Mouse (Mus musculus) heart, postnatal 4 days (tissue): ENCODE data around the gene Gpt2. TPM values are rescaled to one million over a fixed set of nuclear protein-coding genes. Genes with fewer than 3 reads are reported as not detected.

ENCODE experiments used
- DNase-seq: peaks from one replicate; pipeline ENCODE4 v3.0.0; 2021
- total RNA-seq, 2 experiments: library from RNA; stranded (reverse); gene quantifications; 2 replicates each; pipeline ENCODE4 v1.2.3; 2021

Gene Gpt2
- total RNA-seq, 2 experiments from 2014 or later = 8.5 to 9.2 TPM

DNA sequence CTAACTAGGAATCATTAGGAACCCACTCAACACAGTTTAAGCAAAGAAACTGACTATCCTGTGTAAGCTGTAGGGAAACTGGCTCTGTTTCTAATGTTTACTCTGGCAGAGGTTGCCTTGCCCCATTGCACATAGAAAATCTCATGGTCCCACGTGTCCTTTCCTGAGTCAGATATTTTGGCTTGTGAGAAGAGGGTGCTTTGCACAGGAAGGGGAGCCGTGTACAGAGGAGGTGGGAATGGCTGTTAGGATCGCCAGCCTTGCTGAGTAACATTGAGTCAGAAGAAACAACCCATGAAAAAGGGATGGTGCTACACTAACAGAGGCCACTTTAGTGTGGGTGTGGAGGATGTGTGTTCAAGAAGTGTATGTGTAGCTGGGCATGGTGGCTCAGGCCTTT is 36.6 kb downstream of the Gpt2 start:
- no peak for DNase-seq

DNA sequence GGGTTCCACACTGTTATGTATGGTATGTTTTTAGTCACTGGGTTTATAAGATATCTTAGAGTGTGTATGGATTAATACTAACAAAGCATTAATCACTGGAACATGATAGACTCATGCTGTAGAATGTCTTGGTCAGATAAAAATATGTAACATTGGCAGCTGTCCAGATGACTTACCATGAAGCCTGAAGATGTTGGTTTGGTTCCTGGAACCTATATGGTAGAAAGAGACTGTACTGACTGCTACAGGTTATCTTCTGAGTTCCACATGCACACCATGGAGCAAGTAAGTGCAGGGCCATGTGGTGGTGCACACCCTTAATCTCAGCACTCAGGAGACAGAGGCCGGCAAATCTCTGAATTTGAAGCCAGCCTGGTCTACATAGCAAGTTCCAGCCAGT is 38.3 kb downstream of the Gpt2 start:
- DNase-seq = no peak

DNA sequence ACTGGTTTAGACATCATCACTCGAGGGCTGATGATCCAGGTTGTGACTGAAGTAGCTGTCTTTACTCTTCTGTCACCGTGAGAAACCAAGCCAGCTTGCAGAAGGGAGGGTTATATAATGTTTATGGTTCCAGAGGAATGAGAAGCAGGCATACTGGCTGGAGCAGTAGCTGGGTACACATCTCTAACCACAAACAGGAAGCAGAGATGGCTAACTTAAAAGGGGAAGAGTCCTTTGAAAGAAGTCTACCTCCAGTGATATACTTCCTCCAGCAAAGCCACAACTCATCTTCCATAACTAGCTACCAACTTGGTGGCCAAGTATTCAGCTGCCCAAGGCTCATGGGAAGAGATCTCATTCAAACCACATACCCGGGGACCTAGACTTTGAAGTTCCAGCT is 39.1 kb downstream of the Gpt2 start:
- DNase-seq = no peak

DNA sequence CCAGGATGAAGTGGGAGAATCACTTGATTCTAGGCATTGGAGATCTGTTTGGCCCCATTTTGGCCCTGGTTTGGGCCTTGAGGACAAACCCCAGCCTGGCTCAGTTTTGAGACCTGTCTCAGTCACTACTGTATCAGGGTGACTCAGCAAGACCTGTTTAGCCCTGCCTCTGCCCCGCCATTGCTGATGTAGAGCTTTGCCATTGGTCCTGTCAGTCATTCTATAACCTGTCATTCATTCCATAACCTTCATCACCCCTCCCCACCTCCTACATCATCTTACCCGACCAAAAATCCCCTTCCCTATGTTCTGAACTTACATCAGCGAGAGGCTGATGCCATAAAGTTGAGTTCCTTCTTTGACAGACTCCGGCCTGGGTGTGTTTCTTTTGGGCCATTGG is 40.5 kb downstream of the Gpt2 start:
- no peak for DNase-seq

DNA sequence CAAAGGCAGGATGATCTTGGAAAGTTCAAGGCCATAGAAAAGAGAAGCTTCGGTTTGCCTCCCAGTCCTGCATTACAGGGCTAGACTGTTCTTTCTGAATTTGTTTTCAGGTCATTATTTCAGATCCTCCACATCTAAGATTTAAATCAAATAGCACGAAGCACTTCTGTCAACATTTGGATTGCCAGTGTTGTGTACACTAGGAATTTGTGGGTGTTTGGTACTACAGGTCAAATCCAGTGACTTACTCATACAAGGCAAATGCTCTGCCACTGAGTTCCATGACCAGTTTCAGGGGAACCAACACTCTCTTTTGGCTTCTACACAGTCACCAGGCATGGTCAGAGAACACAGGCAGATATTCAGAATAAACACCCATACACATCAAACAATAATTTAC is 41.1 kb downstream of the Gpt2 start:
- DNase-seq = no peak

GRCm38 (mm10) chr8:85534163-85534562 is 41.8 kb downstream of the Gpt2 start:
- DNase-seq = no peak

- no peak for DNase-seq
Observed at GRCm38 (mm10) chr8:85536332-85536731, 44.0 kb downstream of the Gpt2 start.

- DNase-seq = no peak
Observed at GRCm38 (mm10) chr8:85551934-85552333, 59.6 kb downstream of the Gpt2 start.

DNA sequence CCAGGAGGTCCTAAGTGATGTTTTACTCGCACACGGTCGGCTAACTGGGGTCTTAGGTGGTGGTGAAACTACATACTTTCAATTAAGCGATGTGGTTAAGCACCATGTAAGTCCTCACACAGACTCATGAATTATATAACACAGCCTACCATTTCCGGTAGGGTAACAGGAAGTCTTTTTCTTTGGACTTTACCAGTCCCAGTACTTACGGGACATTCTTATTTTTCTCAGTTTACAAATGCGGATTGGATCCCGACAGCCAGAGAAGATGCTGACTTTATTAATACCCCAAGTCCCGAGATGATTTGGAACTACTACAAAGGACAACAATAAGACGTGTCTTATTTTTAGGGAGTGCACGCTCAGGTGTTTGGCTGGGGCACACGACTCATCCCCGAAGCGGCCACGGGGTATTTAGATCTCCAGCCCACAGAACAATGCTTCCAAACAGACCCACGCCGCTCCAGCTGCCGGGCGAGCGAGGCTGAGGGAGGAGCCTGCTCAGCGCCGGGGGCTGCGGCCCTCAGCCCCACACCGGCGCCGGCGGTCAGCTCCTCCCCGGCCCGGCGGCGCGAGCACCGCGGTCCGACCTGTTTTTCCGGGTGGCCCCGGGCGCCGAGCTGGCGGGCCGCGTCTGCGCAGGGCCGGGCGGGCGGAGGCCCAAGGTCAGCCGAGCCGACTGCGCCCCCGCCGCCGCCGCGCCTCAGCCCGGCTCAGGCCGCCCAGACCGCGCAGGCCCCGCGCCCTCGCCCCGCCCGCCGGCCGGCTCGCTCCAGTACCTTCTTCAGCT is 62.2 kb downstream of the Gpt2 start:
- no peak for DNase-seq

DNA sequence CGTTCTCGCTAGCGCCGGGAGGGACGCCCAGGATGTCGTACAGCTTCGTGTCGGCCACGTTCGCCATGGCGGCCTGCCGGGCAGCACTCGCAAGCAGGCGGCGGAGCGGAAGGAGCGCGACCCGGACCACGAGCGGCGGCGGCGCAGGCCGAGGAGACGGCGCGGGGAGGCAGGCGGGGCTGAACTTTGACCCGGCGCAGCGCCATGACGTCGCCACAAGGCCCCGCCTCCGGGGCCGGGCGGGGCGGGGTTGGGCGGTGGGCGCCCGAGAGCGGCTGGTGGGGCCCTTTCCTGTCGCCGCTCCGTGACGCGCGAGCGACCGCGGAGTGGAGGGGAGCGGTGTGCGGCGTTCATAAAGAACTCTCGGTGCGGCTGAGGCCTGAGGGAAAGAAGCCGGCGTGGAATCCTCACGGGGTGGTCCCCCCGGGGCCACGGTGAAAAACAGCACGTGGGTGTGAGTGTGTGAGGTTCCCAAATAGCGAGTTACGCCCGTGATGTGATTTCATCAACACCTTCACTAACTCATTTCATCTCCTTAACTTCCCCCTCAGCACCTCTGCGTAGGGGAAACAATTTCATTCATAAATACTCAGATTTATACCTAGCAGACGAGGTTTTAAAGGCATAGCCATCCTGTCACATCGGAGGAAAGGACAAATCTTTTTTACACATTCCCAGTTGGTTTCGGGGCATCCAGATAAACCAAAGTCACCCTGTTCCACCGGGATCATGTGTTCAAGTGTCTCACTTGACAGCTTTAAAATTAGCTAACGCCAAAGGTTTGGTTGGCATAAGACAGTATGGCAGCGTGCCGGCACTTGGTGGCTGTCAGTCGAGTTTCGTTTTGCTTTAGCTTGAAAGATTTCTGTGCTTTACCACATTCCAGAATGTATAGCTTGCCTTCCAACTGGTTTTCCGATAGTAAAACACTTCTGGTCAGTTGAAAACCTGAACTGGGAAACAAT is 63.1 kb downstream of the Gpt2 start, which contains the start of gene Dnaja2:
Dnaja2 (minus strand) TSS at position 164 of the 965 bp plus-strand sequence.
- peak; percentile 95 for DNase-seq

DNA sequence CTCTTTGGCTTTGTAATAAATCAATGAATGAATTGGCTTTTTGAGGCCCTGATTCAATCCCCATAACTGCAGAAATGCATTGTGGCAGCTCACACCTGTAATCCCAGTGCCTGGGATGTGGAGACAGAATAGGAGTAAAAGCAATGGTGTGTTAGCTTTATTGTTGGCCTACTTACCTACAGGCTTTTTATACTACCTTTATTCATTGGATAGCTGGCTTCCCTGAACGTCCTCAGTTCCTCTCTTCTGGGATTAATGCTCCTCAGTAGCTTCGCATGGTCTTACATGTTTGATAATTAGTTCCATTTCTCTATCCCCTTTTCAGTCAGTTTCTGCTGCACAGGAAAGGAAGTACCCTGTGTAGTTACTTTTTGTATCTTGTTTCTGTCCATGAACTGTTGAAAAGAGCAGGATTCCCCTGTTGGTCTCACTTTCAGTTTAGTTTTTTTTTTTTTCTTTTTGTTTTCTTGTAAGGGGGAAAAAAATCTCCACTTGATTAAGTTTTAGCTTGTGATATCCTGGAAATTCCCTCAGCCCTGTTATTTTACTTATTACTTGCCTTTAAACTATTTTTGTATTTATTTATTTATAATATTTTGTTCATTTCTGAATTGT is 64.7 kb downstream of the Gpt2 start:
- no peak for DNase-seq

DNA sequence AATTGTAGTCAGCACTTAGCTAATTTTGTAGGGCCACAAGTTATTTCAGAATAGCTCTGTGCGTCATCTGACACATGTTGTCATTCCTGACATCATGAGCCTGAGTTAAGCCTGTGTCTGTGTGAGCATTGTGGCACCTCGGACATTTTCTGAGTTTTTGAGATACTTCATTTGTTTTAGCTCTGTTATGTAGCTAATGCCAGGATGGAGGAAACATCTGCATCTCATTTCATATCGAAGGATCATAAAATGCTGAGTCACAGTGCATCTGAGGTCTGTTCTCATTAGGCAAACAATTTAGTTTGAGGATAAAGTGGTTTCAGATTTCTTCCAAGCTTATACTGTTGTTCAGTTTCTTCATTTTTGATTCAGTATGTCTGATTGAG is 65.2 kb downstream of the Gpt2 start:
- no peak for DNase-seq

GRCm38 (mm10) chr8:85559201-85559600 is 66.8 kb downstream of the Gpt2 start:
- DNase-seq = no peak

- no peak for DNase-seq
Observed at GRCm38 (mm10) chr8:85559966-85560365, 67.6 kb downstream of the Gpt2 start.

DNA sequence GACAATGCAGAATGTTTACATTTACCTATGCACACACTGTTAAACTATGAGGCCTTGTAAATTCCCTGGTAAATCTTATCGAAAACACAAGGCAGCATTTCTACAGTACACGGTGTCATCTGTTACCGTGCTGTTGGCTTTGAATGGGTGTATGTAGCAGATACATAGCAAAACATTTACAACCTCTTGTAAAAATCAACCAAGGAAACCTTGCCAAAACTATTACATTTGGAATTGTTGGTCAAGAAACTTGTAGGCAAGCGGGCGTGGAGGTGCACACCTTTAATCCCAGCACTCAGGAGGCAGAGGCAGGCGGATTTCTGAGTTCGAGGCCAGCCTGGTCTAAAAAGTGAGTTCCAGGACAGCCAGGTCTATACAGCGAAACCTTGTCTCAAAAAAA is 71.0 kb downstream of the Gpt2 start:
- DNase-seq = no peak

- no peak for DNase-seq
Observed at GRCm38 (mm10) chr8:85565186-85565585, 72.8 kb downstream of the Gpt2 start.

DNA sequence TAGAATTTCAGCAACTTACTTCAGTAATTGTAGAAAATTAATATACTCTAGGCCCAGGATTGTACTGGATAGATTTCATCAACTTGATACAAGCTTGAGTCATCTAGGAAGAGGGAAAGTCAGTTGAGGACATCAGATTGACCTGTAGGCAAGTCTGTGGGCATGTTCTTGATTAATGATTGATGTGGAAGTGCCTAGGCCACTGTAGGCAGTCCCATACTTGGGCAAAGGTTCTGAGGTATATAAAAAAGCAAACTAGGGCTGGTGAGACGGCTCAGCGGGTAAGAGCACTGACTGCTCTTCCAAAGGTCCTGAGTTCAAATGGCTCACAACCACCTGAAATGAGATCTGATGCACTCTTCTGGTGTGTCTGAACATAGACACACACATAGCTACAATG is 75.4 kb downstream of the Gpt2 start:
- DNase-seq = no peak

- no peak for DNase-seq
Observed at GRCm38 (mm10) chr8:85570466-85570865, 78.1 kb downstream of the Gpt2 start.

- DNase-seq = no peak
Observed at GRCm38 (mm10) chr8:85573972-85574496, 81.7 kb downstream of the Gpt2 start.
